Mouse (Mus musculus) MEL (cell line): ENCODE data around the gene Gprc5d. TPM values are rescaled to one million over a fixed set of nuclear protein-coding genes. Genes with fewer than 3 reads are reported as not detected.

Source experiments
- DNase-seq: peaks from one replicate; pipeline ENCODE4 v3.0.0; 2011; ENCODE audit warnings: low read depth, low spot score
- H3K27ac ChIP-seq: 2 replicates; pipeline ENCODE4 v1.5.1; 2012; ENCODE audit warnings: low read depth, mild to moderate bottlenecking, control low read depth, low read length, moderate library complexity; ENCODE audit not compliant: control insufficient read depth
- H3K27me3 ChIP-seq, 2 experiments: fragments of 150-350 bp in 1 of 2; sonication (generic) in 1 of 2; 2 replicates each; pipeline ENCODE4 v1.6.1; 2012; ENCODE audit warnings: low read length in 2 of 2, mild to moderate bottlenecking in 2 of 2, improper control_type of control experiment in 1 of 2, moderate library complexity in 1 of 2; ENCODE audit not compliant: insufficient read depth in 2 of 2, control insufficient read depth in 1 of 2
- H3K36me3 ChIP-seq, 2 experiments: 2 replicates each; pipeline ENCODE4 v1.6.1; 2012 to 2014; ENCODE audit warnings: low read length in 2 of 2, improper control_type of control experiment in 1 of 2, inconsistent platforms in 1 of 2, mild to moderate bottlenecking in 1 of 2; ENCODE audit not compliant: insufficient read depth in 2 of 2, control insufficient read depth in 1 of 2
- H3K4me1 ChIP-seq, 2 experiments: fragments of 150-350 bp in 1 of 2; sonication (generic) in 1 of 2; 2 replicates each; pipeline ENCODE4 v1.6.1; 2012; ENCODE audit warnings: low read length in 2 of 2, improper control_type of control experiment in 1 of 2, mild to moderate bottlenecking in 1 of 2; ENCODE audit not compliant: insufficient read depth in 2 of 2, control insufficient read depth in 1 of 2
- H3K4me3 ChIP-seq, 2 experiments: fragments of 150-350 bp in 1 of 2; sonication (generic) in 1 of 2; 2 replicates each; pipeline ENCODE4 v1.5.1; 2012; ENCODE audit warnings: low read depth in 2 of 2, low read length in 2 of 2, mild to moderate bottlenecking in 2 of 2, moderate library complexity in 2 of 2, control low read depth in 1 of 2, improper control_type of control experiment in 1 of 2; ENCODE audit not compliant: control insufficient read depth in 1 of 2, insufficient read depth in 1 of 2
- H3K79me2 ChIP-seq: 2 replicates; pipeline ENCODE4 v1.6.1; 2012; ENCODE audit warnings: mild to moderate bottlenecking, low read length, moderate library complexity; ENCODE audit not compliant: control insufficient read depth, poor library complexity, insufficient read depth
- H3K9ac ChIP-seq: 2 replicates; pipeline ENCODE4 v1.6.1; 2012; ENCODE audit warnings: low read depth, mild to moderate bottlenecking, control low read depth, low read length, moderate library complexity; ENCODE audit not compliant: control insufficient read depth, poor library complexity, severe bottlenecking
- H3K9me3 ChIP-seq: fragments of 150-350 bp; sonication (generic); replicated peaks from 2 replicates; pipeline ENCODE4 v1.6.1; 2012; ENCODE audit warnings: mild to moderate bottlenecking, low read length, improper control_type of control experiment, moderate library complexity; ENCODE audit not compliant: insufficient read depth
- CHD1 ChIP-seq: IDR thresholded peaks from 2 replicates; pipeline ENCODE4 v1.6.1; 2012; ENCODE audit warnings: low read depth, mild to moderate bottlenecking, inconsistent platforms, low read length, improper control_type of control experiment
- CTCF ChIP-seq, 3 experiments: IDR thresholded peaks in 2 of 3; conservative IDR thresholded peaks in 1 of 3; 2 replicates each; pipeline ENCODE4 v1.5.1; 2011 to 2012; ENCODE audit warnings: low read length in 3 of 3, low read depth in 2 of 3, mild to moderate bottlenecking in 2 of 3, improper control_type of control experiment in 1 of 3, inconsistent platforms in 1 of 3, mixed read lengths in 1 of 3, moderate library complexity in 1 of 3; ENCODE audit not compliant: control insufficient read depth in 1 of 3, insufficient read depth in 1 of 3, poor library complexity in 1 of 3, severe bottlenecking in 1 of 3
- EP300 ChIP-seq, 2 experiments: IDR thresholded peaks; 2 replicates each; pipeline ENCODE4 v1.6.1; 2011; ENCODE audit warnings: improper control_type of control experiment in 2 of 2, low read length in 2 of 2, low read depth in 1 of 2, mild to moderate bottlenecking in 1 of 2
- ETS1 ChIP-seq: IDR thresholded peaks from 2 replicates; pipeline ENCODE4 v1.6.1; 2012; ENCODE audit warnings: low read depth, mild to moderate bottlenecking, inconsistent platforms, low read length, improper control_type of control experiment, moderate library complexity
- GATA1 ChIP-seq: IDR thresholded peaks from 2 replicates; pipeline ENCODE4 v1.6.1; 2011; ENCODE audit warnings: low read depth, low read length, improper control_type of control experiment
- JUND ChIP-seq: IDR thresholded peaks from 2 replicates; pipeline ENCODE4 v1.6.1; 2011; ENCODE audit warnings: low read depth, mild to moderate bottlenecking, improper control_type of control experiment, low read length
- KAT2A ChIP-seq: conservative IDR thresholded peaks from 2 replicates; pipeline ENCODE4 v1.6.1; 2012; ENCODE audit warnings: low read depth, low read length, improper control_type of control experiment, inconsistent platforms
- MAX ChIP-seq: IDR thresholded peaks from 2 replicates; pipeline ENCODE4 v1.6.1; 2011; ENCODE audit warnings: low read length, improper control_type of control experiment
- MEF2A ChIP-seq: IDR thresholded peaks from 2 replicates; pipeline ENCODE4 v1.6.1; 2014; ENCODE audit warnings: low read depth, mild to moderate bottlenecking, inconsistent platforms, low read length, improper control_type of control experiment; ENCODE audit not compliant: poor library complexity, insufficient replicate concordance, severe bottlenecking; ENCODE audit errors: extremely low read depth
- MXI1 ChIP-seq: IDR thresholded peaks from 2 replicates; pipeline ENCODE4 v1.6.1; 2011; ENCODE audit warnings: mild to moderate bottlenecking, low read depth, low read length, improper control_type of control experiment
- MYC ChIP-seq: IDR thresholded peaks from 2 replicates; pipeline ENCODE4 v1.6.1; 2011; ENCODE audit warnings: low read depth, mild to moderate bottlenecking, low read length, improper control_type of control experiment, moderate library complexity
- POLR2A ChIP-seq, 2 experiments: IDR thresholded peaks; 2 replicates each; pipeline ENCODE4 v1.6.1; 2011 to 2012; ENCODE audit warnings: low read length in 2 of 2, mild to moderate bottlenecking in 2 of 2, control low read depth in 1 of 2, improper control_type of control experiment in 1 of 2, low read depth in 1 of 2, moderate library complexity in 1 of 2; ENCODE audit not compliant: control insufficient read depth in 1 of 2, insufficient read depth in 1 of 2, poor library complexity in 1 of 2
- RAD21 ChIP-seq: IDR thresholded peaks from 2 replicates; pipeline ENCODE4 v1.6.1; 2011; ENCODE audit warnings: mild to moderate bottlenecking, low read depth, low read length, improper control_type of control experiment
- SIN3A ChIP-seq: IDR thresholded peaks from 2 replicates; pipeline ENCODE4 v1.6.1; 2012; ENCODE audit warnings: low read length, improper control_type of control experiment, inconsistent platforms
- SMC3 ChIP-seq: IDR thresholded peaks from 2 replicates; pipeline ENCODE4 v1.6.1; 2011; ENCODE audit warnings: low read depth, low read length, improper control_type of control experiment
- UBTF ChIP-seq: IDR thresholded peaks from 2 replicates; pipeline ENCODE4 v1.6.1; 2012; ENCODE audit warnings: low read depth, mild to moderate bottlenecking, inconsistent platforms, low read length, improper control_type of control experiment, moderate library complexity, borderline replicate concordance; ENCODE audit not compliant: insufficient read depth
- USF2 ChIP-seq, 2 experiments: IDR thresholded peaks; 2 replicates each; pipeline ENCODE4 v1.6.1; 2011 to 2012; ENCODE audit warnings: improper control_type of control experiment in 2 of 2, low read length in 2 of 2, borderline replicate concordance in 1 of 2, inconsistent platforms in 1 of 2, low read depth in 1 of 2, mild to moderate bottlenecking in 1 of 2; ENCODE audit not compliant: insufficient read depth in 1 of 2
- ZC3H11A ChIP-seq: IDR thresholded peaks from 2 replicates; pipeline ENCODE4 v1.6.1; 2012; ENCODE audit warnings: low read depth, mild to moderate bottlenecking, inconsistent platforms, low read length, improper control_type of control experiment
- ZKSCAN1 ChIP-seq: IDR thresholded peaks from 2 replicates; pipeline ENCODE4 v1.6.1; 2012; ENCODE audit warnings: low read depth, mild to moderate bottlenecking, inconsistent platforms, low read length, improper control_type of control experiment, moderate library complexity
- ZNF384 ChIP-seq: IDR thresholded peaks from 2 replicates; pipeline ENCODE4 v1.6.1; 2012; ENCODE audit warnings: low read depth, mild to moderate bottlenecking, inconsistent platforms, low read length, improper control_type of control experiment
- polyA plus RNA-seq, 2 experiments: library from polyadenylated mRNA; stranded (reverse) in 1 of 2; unstranded in 1 of 2; fragments of >175 nt in 1 of 2; fragments of >200 nt in 1 of 2; gene quantifications; 2 replicates each; pipeline versions ENCODE4 v1.2.1 to v1.2.4; 2012; ENCODE audit warnings: low replicate concordance in 2 of 2, low read depth in 1 of 2; ENCODE audit not compliant: insufficient read length in 2 of 2, insufficient read depth in 1 of 2, missing spikeins in 1 of 2
- total RNA-seq: library from RNA; depleted of rRNA; stranded (reverse); fragments of 300-350 nt; gene quantifications from 2 replicates; pipeline ENCODE4 v1.2.3, GENCODE M21; 2012

Gene Gprc5d
- total and polyA plus RNA-seq, 3 experiments: not detected

- no peaks in the 10 kb centered on the region for H3K9me3 ChIP-seq
- H3K4me1 ChIP-seq: no peaks in the 10 kb centered on the region
- H3K27ac ChIP-seq: no peak overlapping the region
- no peak overlapping the region for H3K9ac ChIP-seq
- no peak for TF ChIP-seq SIN3A
- no peak for TF ChIP-seq ZKSCAN1
- peak; percentile 34 for TF ChIP-seq RAD21
- no peak for TF ChIP-seq ETS1
- peak; percentile 71 for TF ChIP-seq SMC3
- TF ChIP-seq CTCF (IDR thresholded peaks at IDR 0.05 in 2 of 3, conservative IDR thresholded peaks at IDR 0.05 in 1 of 3; ENCODE audit: control insufficient read depth in 1 of 3, insufficient read depth in 1 of 3, low read depth in 2 of 3, low read length in 3 of 3, poor library complexity in 1 of 3, severe bottlenecking in 1 of 3): peak; percentile 54 to 65 (median 56)
- TF ChIP-seq MYC: no peak
- TF ChIP-seq USF2 (IDR thresholded peaks at IDR 0.05; ENCODE audit: borderline replicate concordance in 1 of 2, insufficient read depth in 1 of 2, low read depth in 1 of 2, low read length in 2 of 2): no peak
- no peak for TF ChIP-seq UBTF
- TF ChIP-seq ZC3H11A: no peak; the same call in 1 of the 2 replicates
- no peaks in the 10 kb centered on the region for H3K27me3 ChIP-seq
- DNase-seq: peak; percentile 32
- no peaks in the 10 kb centered on the region for H3K36me3 ChIP-seq
- no peak overlapping the region for H3K4me3 ChIP-seq
- H3K79me2 ChIP-seq: no peaks in the 10 kb centered on the region
Observed at GRCm38 (mm10) chr6:135148506-135148905, 30.4 kb upstream of the Gprc5d start.

DNA sequence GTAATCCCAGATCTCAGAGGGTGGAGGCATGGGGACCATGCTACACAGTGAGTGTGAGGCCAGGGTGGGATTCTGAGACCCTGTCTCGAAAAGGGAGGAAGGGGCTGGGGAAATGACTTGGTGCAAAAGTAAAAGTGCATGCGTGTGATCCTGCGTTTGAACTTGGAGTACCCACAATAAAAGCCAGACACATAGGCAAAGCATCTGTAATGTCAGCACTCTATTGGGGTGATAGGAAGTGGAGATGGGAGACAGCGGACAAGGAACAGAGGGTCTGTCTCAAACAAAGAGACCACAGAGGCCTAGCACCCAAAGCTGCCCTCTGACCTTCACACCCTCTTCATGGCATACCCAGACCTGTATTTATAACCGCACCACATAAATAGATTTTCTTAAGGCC lies 27.9 kb upstream of the Gprc5d start:
- Histone ChIP-seq H3K4me1 (no peaks in the 10 kb centered on the region; a peak in 1 of 4 replicates), H3K27me3 (no peaks in the 10 kb centered on the region)

GRCm38 (mm10) chr6:135144516-135144915 lies 26.4 kb upstream of the Gprc5d start:
- DNase-seq: peak; percentile 52
- Histone ChIP-seq H3K9me3 (no peaks in the 10 kb centered on the region), H3K36me3 (no peaks in the 10 kb centered on the region), H3K4me1 (no peaks in the 10 kb centered on the region; a peak in 1 of 4 replicates), H3K79me2 (no peaks in the 10 kb centered on the region), H3K4me3 (no peak overlapping the region), H3K27ac (no peak overlapping the region), H3K9ac (no peak overlapping the region), H3K27me3 (no peaks in the 10 kb centered on the region)
- TF ChIP-seq CTCF (IDR thresholded peaks at IDR 0.05 in 2 of 3, conservative IDR thresholded peaks at IDR 0.05 in 1 of 3; ENCODE audit: control insufficient read depth in 1 of 3, insufficient read depth in 1 of 3, low read depth in 2 of 3, low read length in 3 of 3, poor library complexity in 1 of 3, severe bottlenecking in 1 of 3) (peak; percentile 64 to 86 (median 74)), MAX (no peak), ZC3H11A (peak; percentile 59), ZNF384 (no peak), MXI1 (no peak), UBTF (no peak), CHD1 (no peak), EP300 (IDR thresholded peaks at IDR 0.05; ENCODE audit: low read depth in 1 of 2, low read length in 2 of 2) (no peak), SIN3A (no peak), GATA1 (no peak), MEF2A (no peak), SMC3 (peak; percentile 85), JUND (no peak), RAD21 (peak; percentile 83)

More for the DNA sequence above, 27.9 kb upstream of the Gprc5d start:
- Histone ChIP-seq H3K4me3 (no peak overlapping the region), H3K36me3 (no peaks in the 10 kb centered on the region), H3K9ac (no peak overlapping the region), H3K27ac (no peak overlapping the region), H3K9me3 (no peaks in the 10 kb centered on the region), H3K79me2 (no peaks in the 10 kb centered on the region)
- no peak for DNase-seq
- TF ChIP-seq POLR2A (IDR thresholded peaks at IDR 0.05; ENCODE audit: control insufficient read depth in 1 of 2, insufficient read depth in 1 of 2, low read depth in 1 of 2, low read length in 2 of 2, poor library complexity in 1 of 2) (no peak), CHD1 (no peak), KAT2A (no peak), USF2 (IDR thresholded peaks at IDR 0.05; ENCODE audit: borderline replicate concordance in 1 of 2, insufficient read depth in 1 of 2, low read depth in 1 of 2, low read length in 2 of 2) (no peak), CTCF (IDR thresholded peaks at IDR 0.05 in 2 of 3, conservative IDR thresholded peaks at IDR 0.05 in 1 of 3; ENCODE audit: control insufficient read depth in 1 of 3, insufficient read depth in 1 of 3, low read depth in 2 of 3, low read length in 3 of 3, poor library complexity in 1 of 3, severe bottlenecking in 1 of 3) (no peak)
